Mouse (Mus musculus): ENCODE data around the gene Galns. TPM values are rescaled to one million over a fixed set of nuclear protein-coding genes. Genes with fewer than 3 reads are reported as not detected.
A peak's percentile ranks its signal among the peaks of the same experiment; 100 is the strongest.

Galns gene
- total RNA-seq (2021): 1 to 10 TPM; 6.0 to 6.8 TPM
- long read RNA-seq, experiment 1, transcript Galns-201 (14 exons, 2,557 nt): major isoform, 5 of 7 reads
- long read RNA-seq, experiment 1, partial matches to known transcripts: 1 of 7 reads
- long read RNA-seq, experiment 1, other reads (novel, unspliced or antisense): 1 of 7 reads
- long read RNA-seq, experiment 2, partial matches to known transcripts: 1 of 4 reads
- long read RNA-seq, experiment 2, other reads (novel, unspliced or antisense): 0 of 4 reads

- peak; percentile 96 for DNase-seq
These were observed at the start of gene Galns, which contains the start of gene Trappc2l for GRCm38 (mm10) chr8:122611295-122612133. Galns (minus strand) TSS chr8:122611463. Trappc2l (plus strand) TSS chr8:122611640.

GRCm38 (mm10) chr8:122660022-122660421, 48.8 kb upstream of the Galns start:
- no peak for DNase-seq

DNA sequence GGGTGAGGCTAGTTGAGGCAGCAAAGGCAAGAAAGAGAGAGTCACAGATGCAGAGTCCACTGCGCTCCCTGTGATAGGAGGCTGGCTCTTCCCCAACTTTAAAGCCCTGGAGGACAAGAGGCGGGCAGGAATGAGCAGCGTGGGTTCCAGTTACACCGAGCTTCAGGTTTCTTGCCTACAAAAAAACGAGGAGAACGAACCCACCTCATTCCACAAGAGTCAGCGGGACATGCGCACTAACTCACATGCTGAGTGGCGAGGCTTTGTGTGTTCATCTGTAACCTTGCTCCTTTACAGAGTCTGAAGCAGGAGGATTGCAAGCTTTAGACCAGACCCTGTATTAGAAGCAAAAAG, 47.5 kb upstream of the Galns start:
- no peak for DNase-seq

GRCm38 (mm10) chr8:122658149-122658806, 47.0 kb upstream of the Galns start:
- DNase-seq: no peak

DNA sequence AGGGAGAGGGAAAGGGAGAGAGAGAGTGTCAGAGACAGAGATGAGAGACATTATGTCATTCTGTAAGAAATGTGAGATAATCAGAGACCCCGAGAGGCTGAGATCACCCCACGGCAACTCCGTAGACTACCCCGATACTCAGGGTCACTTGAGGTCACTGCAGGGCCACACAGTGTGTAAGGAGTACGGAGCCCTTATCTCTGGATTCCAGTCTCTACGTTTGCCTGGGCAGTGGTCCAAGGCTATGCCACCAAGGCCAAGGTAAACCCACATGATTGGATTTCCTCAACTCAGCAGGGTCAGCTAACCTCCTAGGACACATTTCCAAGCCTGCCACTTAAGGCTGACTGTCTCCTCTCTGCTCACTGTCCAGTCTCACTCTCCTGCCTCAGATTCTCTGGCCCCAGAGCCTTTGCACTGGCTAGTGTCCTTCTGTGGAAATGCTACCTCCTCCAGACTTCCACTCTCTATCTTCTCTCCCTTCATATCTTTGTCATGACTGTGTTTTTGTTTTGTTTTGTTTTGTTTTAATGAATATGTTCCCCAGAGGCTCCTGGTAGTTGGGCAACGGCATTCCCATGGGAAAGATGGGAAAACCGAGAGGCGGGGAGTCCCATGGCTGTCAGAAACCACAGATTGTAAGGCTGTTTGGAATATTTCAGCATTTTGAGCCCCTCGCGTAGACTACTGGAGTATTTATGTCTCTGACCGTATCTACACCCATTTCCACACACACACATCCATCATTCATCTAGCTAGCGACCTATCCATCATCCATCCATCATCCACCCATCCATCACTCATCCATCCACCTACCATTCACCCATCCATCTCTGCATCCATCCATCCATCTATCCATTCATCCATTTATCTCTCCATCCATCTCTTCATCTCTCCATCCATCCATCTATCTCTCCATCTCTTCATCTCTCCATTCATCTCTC, 45.1 kb upstream of the Galns start:
- peak; percentile 87 to 93 for DNase-seq

DNA sequence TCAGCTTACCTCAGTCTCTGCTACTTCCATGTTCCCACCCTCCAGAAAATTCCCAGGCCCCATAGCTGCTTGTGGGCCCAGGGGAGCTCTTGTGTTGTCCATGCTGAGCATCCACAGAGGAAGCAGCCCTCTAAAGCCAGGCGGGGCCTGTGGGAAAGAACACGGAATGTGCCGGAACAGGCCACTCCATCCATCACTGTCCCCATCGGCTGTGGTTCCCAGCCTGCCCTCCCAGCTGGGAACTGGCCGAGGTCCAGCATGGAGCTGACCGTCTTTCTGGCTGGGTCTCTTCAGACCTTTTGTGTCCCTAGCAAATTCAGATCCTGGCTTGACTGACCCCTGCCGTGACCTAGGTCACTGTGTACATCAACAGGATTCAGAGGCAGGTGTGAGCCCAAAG, 43.5 kb upstream of the Galns start:
- DNase-seq: peak; percentile 77 to 87

GRCm38 (mm10) chr8:122652643-122653042, 41.4 kb upstream of the Galns start:
- no peak for DNase-seq

DNA sequence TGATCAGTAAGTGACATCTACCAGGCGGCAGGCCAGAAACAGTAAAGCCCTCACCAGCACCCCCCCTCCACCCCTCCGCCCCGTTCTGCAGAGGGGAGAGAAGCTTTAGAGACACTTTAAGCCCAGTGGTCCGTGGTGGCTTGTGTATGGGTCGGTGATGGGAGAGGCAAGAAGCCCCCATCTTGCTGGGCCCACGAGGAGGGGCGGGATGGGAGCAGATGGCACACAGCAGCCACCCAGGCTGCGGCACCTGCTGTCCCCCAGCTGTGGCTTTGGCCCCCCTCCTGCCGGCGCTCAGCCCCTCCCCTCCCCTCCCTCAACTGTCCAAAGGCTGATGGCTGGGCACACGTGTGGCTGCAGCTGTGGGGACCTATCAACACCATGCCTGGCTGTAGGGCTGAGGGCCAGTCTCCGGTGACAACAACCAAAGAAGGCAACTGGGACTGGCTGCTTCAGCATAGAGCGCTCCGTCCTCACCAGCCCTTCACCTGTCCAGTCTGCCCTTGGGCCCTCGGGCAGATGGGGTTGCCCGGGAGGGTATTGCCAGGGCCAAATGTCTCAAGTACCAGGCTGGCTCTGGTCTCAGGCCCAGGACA, 40.2 kb upstream of the Galns start:
- no peak for DNase-seq

- DNase-seq: no peak
These were observed 37.1 kb upstream of the Galns start for GRCm38 (mm10) chr8:122648192-122648970.

DNA sequence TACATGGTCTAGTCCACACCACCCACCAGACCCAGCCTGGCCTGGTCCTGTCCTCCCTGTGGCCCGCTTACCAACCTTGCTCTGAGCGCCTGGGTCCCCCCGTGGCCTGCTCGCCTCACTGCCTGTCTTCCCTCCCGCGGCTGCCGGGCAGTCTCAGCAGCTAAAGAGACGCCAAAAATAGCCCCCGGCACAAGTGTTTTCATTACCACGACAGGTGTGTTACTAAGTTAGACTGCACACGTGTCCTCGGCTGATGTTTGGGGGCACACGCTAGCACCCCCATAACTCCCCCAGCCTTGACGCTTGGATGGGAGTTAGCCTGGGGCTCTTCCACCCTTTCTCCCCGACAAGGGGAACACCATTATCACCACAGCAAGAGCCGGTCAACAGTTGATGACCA, 35.1 kb upstream of the Galns start:
- DNase-seq: no peak

GRCm38 (mm10) chr8:122644175-122644954, 33.1 kb upstream of the Galns start:
- DNase-seq: peak; percentile 76 to 77

- peak; percentile 87 to 89 for DNase-seq
These were observed 30.8 kb upstream of the Galns start for GRCm38 (mm10) chr8:122642071-122642470.

- no peak for DNase-seq
These were observed 30.1 kb upstream of the Galns start for GRCm38 (mm10) chr8:122641406-122641805.

GRCm38 (mm10) chr8:122640825-122641224, 29.6 kb upstream of the Galns start:
- no peak for DNase-seq

GRCm38 (mm10) chr8:122639521-122640248, 28.4 kb upstream of the Galns start:
- peak; percentile 48 to 54 for DNase-seq

DNA sequence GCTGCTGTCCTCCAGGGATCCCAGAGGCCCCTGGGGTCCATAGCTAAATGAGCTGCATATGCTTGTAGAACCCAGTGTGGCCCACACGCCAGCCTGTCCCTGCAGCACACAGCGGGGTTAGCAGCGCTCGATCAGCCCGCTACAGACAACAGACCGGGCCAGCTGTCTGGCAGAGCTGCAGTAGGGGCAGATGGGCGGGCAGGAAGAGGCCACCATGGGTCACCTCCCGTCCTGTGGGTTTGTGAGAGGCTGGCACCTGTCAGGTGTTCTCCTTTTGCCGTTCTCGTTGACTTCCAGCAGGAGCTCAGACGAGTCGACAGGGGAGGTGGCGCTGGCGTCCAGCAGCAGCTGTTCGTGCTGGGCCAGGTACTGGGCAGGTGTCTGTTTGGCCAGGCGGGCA, 27.3 kb upstream of the Galns start:
- no peak for DNase-seq

- no peak for DNase-seq
These were observed 26.0 kb upstream of the Galns start for GRCm38 (mm10) chr8:122637230-122637629.

DNA sequence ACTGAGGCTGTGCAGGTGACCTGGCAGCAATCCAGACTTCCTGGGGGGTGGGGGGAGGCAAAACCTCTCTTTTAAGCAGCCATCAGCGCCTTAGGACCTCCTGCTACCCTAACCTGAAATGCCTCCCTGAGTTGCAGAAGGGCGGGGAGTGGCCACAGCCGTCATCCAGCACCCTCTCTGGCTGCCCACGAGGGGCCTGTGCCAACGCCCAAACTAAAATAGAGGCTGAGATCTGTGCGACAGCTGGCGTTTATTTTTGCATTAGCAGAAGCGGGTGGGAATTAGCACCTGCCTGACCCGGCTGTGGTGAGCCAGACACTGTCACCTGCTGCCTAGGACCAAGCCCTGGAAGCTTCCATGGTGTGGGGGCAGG, 25.5 kb upstream of the Galns start:
- DNase-seq: no peak
